Mouse (Mus musculus) heart, adult 2 months (tissue): ENCODE data around the gene Bfsp2.

Source experiments
- CTCF ChIP-seq: fragments of 200-600 bp; IDR thresholded peaks from 2 replicates; pipeline ENCODE4 v1.8.1; 2022; ENCODE audit warnings: antibody characterized with exemption, mild to moderate bottlenecking, moderate library complexity
- POLR2A ChIP-seq: fragments of 200-500 bp; IDR thresholded peaks from 2 replicates; pipeline ENCODE4 v1.6.1; 2011; ENCODE audit warnings: mild to moderate bottlenecking, low read depth, low read length, control low read depth; ENCODE audit not compliant: insufficient read depth

DNA sequence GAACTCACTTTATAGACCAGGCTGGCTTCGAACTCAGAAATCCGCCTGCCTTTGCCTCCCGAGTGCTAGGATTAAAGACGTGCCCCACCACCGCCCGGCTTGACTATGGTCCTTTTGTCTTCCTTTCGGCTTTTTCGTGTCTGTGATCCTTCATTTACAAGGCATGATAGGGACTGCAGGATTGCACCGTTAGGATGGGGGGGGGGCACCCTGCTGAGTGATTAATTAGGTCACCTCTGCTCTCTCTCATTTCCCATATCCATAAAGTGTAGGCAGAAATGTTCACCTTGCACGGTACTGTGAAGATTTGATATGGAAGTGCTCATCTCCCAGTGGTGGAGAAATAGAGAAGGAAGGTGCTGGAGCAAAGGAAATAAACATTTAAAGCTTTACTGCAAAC lies 101.5 kb downstream of the Bfsp2 start:
- TF ChIP-seq POLR2A (no peak), CTCF (no peak)
